Mouse (Mus musculus) adrenal gland, adult 8-10 months (tissue): Measurements from ENCODE around the gene Elavl2. TPM values are rescaled to one million over a fixed set of nuclear protein-coding genes. Genes with fewer than 3 reads are reported as not detected.
"Not testable (repeated sequence)": the region's sequence is repeated elsewhere in the genome, so short reads cannot be mapped to it uniquely, and the experiment has no call there.

ENCODE experiments used
- DNase-seq: peaks from one replicate; pipeline ENCODE4 v3.0.0; 2022
- total RNA-seq, 4 experiments: library from RNA; stranded (reverse); gene quantifications; 2 replicates each; pipeline ENCODE4 v1.2.4; 2022

Elavl2 gene
- total RNA-seq, 4 experiments from 2014 or later = 0.37 to 1.6 (median 0.68) TPM

- no peak for DNase-seq
Measured at GRCm38 (mm10) chr4:91310801-91311200, 89.8 kb downstream of the Elavl2 start.

GRCm38 (mm10) chr4:91297706-91298105, 102.9 kb downstream of the Elavl2 start:
- DNase-seq = no peak

DNA sequence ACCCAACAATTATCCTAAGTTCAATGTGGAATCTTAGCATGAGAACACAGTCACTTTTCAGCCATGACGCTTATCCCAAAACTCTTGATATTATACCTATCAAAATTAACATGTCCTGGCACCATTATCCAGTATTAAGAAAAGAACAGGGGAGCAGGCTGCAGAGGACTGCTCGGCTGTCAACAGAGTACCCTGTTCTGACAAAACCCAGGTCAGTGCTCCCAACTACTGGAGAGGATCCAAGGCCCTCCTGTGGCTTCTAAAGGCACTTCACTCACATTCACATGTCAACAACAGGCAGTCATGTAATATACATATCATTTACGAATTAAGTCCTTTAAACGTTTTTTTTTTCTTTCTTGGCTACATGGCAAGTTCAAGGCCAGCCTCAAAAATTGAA, 105.3 kb downstream of the Elavl2 start:
- DNase-seq = no peak

GRCm38 (mm10) chr4:91291526-91291925, 109.1 kb downstream of the Elavl2 start:
- no peak for DNase-seq

DNA sequence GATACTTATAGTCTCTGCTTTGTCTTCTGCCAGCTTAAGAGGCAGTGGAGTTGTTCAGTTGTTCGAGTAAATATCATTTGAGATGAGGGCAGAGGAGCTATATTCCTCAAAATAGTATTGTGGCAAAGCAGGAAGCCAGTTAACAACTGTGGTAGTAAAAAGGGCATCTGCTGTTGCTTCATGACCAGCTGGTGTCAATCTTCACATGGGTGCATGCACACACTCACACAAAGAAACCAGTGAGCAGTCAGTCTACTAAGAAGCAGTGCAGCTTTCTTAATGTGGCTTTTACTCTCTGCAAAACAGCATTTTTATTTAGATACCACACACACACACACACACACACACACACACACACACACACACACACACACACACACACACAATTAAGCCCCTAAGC, 110.2 kb downstream of the Elavl2 start:
- DNase-seq = no peak

DNA sequence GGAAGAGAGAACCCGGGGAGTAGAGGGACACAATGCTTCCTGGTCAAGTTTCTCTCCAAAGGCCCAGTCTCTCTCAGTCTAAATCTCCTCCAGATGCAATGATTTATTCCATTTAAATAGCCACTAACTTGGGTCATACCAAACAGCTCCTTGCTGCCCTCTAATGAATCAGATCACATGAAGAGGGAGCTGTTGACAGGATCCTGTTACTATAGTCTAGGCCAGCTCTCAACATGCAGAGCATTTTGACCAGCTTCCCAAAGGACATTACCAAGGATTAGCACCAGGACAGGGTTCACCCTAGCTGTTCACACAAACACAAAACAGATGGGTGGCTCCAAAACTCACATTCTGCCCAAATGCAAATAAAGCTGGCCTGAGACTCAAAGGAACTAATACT, 111.4 kb downstream of the Elavl2 start:
- DNase-seq = no peak

DNA sequence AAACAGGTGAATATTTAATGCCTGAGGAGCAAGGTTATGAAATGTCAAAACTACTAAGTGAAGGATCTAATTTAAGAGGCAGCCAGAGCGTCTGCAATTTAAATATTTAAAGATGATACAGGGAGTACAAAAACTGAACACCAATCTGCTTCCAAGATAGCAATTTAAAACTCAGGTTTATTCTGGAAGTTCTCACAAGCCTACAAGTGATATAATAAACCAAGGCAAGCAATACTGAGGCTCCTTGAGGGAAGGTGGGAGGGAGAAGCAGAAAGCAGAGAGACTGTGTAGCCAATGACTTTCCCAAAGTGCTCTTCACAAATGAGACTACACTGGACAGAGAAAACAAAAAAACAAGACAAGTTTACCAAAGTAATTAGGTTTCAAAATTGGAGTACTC, 132.2 kb downstream of the Elavl2 start:
- DNase-seq = no peak

GRCm38 (mm10) chr4:91263733-91264440, 136.7 kb downstream of the Elavl2 start:
- DNase-seq = no peak

DNA sequence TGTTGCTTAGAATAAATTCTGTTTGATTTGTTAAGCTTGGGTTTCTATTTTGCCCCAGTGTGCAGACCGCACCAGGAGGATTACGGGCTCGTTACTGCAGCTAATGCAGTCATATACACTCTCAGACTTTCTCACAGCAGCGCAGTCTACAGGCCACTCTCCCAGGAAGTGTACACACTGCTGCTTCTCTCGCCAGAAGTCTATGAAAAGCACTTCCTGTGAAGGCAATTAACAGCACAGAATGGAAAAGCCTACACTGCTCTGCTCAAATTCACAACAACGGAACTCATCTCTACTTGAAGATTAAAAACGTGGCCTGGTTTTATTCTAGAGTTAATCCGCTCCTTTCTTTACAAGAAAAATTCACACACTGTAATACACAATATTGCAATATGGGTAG, 137.7 kb downstream of the Elavl2 start:
- DNase-seq = no peak

GRCm38 (mm10) chr4:91260622-91261021, 140.0 kb downstream of the Elavl2 start:
- DNase-seq = no peak

DNA sequence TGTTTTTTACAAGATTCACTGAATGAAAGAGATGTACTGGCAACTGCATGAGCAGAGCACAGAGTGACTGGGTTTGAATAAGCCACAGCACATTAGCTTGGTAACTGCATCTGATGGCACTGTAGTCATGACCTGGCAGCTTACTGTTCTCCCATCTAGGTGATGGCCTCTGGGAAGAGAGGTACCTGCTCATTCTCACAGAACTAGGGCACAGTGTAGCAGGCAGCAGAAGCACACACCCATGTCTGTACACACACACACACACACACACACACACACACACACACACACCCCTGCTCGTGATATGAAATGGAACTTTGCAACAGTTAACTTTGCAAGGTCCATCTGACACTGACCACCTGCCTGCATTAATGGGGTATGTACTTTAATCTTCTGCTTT, 151.9 kb downstream of the Elavl2 start:
- DNase-seq = no peak

- DNase-seq = not testable (repeated sequence)
Measured at GRCm38 (mm10) chr4:91245136-91245535, 155.4 kb downstream of the Elavl2 start.

DNA sequence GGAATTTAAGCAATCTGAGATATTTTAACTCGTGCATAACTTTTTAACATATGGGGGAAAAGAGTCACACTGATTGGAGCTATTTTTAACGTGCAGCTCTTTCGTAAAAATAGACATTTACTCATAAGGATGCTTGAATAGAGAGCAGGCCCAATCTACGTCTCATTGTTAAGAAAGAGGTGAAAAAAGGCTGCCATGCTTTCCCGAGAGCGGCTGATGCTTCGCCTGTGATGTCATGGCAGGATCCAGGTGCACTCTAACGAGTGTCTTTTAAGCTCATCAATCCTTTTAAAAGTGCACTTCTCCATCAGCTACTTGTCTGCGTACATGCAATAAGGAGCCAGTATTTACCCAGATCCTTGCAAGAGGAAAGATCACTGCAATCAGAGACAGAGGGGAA, 156.0 kb downstream of the Elavl2 start:
- DNase-seq = no peak

DNA sequence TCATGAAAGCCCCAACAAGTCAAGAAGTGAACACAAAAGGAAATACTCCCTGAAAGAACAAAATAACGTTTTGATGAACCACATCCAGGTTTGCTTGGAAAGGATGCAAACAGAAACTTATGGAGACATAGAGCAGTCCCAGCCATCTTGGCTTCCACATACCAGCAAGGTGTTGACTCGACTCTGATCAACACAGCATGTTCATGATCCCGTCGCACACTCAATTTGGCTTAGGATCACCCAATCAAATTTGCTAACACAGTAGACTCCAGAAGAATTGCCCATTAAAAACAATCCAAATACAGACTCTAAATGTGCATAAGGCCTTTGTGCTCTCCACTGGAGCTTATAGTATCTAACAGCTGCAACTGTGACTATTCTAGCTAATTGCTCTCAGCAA, 156.7 kb downstream of the Elavl2 start:
- DNase-seq = no peak

GRCm38 (mm10) chr4:91238739-91239485, 161.7 kb downstream of the Elavl2 start:
- DNase-seq = no peak

DNA sequence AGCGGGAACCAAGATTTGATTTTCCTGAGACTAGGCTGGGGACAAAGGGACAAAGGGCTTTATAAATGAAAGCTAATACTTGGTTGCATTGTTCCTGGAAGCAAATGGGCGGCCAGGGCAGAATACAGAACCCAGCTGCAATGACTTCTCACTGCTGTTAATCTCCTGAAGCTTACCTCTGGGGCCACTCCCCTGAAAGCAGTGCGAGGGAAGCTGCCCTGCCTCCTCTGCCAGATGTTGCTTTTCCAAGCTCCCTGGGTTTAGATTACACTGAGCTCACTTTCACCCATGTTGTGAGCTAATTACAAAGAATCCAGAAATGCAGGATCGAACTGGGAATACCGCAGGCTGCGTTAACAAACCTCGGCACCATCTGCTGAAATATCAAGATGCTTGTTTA, 163.6 kb downstream of the Elavl2 start:
- DNase-seq = no peak

GRCm38 (mm10) chr4:91234941-91235340, 165.6 kb downstream of the Elavl2 start:
- no peak for DNase-seq

GRCm38 (mm10) chr4:91233599-91233998, 167.0 kb downstream of the Elavl2 start:
- no peak for DNase-seq

DNA sequence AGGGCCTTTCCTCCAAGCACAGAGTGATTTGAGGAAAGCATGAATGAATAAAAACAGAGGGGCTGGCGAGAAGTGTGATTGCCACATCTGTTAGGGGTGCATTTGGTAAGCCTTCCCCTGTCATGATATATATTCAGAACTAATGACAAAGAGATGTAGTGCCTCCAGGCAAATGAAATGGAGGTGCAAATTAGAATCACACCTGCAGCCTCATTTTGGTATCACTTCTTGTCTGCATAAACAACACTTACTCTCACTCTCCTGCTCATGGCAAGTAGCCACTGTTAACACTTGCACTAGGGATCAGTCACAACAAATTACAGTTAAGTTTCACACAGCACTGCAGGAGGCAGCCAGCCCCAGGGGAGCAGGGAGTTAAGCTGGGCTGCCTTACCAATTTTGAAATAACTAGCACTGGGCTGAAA, 170.1 kb downstream of the Elavl2 start:
- DNase-seq = no peak

- no peak for DNase-seq
Measured at GRCm38 (mm10) chr4:91228341-91228740, 172.2 kb downstream of the Elavl2 start.

GRCm38 (mm10) chr4:91223811-91224210, 176.8 kb downstream of the Elavl2 start:
- no peak for DNase-seq

GRCm38 (mm10) chr4:91219322-91219721, 181.3 kb downstream of the Elavl2 start:
- DNase-seq = no peak

- no peak for DNase-seq
Measured at GRCm38 (mm10) chr4:91213917-91214316, 186.7 kb downstream of the Elavl2 start.
